Mouse (Mus musculus) CD8-positive naive resting alpha-beta T cell, adult 2 months (primary cell): ENCODE measurements around the gene Blcap.

Source experiments
- DNase-seq, 2 experiments: peaks; one replicate each; pipeline ENCODE4 v3.0.0; 2022; ENCODE audit warnings: low read depth in 2 of 2, low spot score in 2 of 2

Gene Blcap

DNA sequence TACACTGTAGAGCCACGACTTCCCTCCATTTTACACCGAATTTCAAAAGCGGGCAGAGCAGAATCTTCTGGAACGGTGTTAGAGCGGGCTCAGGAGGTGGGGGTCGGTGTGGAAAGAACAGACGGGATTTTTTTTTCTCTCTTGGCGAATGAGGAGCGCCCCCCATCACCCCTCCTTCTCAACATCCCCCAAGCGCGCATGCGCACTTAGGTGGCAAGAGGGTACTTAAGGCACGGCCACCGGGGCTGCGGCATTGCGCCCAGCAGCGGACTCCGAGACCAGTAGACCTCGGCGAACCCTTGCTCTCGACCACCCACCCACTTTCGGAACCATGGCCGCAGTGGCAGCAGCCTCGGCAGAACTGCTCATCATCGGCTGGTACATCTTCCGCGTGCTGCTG, 11.2 kb downstream of the Blcap start, which contains the start of gene Nnat:
Gene Nnat, plus strand, starts transcription at position 221 of the 400 bp plus-strand sequence.
- no peak for DNase-seq

DNA sequence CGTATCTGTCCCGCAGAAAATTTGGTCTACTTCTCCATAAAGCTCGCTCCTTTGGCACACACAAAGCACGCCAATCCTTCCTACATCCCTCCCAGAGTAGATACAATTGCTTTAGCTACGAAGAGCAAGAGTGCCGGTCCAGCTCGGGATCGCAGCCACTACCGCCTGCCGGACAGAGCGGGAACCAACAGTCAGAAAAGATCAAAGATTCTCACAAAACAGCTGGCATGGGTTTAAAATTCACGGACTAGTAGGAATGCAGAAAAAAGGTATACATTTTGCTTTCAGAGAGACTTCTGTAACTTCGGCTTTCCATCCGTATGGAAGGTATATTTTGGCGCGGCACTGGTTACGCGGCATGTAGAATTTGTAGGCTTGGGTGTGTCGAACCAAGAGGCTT, 11.6 kb downstream of the Blcap start:
- DNase-seq, result no peak

DNA sequence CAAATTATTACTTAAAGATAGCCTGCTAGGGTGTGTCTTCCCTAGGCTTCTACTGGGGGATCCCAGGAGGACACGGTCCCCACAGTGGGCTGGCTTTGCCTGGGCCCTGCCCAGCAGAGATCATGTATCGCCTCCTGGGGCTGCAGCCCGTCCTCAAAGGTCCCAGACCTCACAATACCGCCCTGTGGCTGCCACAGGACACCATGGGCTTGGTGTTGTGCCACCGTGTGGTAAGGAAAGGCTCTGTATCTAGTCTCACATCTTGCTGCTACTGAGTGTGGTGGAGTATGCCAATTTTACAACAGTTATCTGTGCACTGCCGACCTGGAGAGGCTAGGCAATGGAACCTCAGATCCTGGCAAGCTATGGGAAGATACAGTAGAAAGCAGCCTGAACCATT, 12.6 kb downstream of the Blcap start:
- DNase-seq, result no peak

DNA sequence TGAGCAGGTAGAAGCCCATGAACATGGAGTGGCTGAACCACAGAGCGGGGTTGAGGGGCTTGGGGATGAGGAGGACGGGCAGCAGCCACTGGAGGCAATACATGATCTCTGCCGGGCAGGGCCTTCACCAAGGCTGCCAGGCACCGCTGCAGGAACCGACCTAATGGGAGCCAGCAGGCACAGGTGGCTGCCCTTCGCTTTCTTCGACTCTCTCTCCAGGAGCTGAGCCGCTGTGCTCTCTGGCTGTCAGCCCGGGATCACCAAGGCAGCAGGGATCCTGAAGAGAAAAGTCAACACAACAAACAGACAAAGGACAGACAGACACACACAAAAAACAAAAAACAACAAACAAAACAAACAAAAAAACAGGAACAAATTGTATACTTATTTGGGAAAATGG, 13.0 kb downstream of the Blcap start:
- no peak for DNase-seq

DNA sequence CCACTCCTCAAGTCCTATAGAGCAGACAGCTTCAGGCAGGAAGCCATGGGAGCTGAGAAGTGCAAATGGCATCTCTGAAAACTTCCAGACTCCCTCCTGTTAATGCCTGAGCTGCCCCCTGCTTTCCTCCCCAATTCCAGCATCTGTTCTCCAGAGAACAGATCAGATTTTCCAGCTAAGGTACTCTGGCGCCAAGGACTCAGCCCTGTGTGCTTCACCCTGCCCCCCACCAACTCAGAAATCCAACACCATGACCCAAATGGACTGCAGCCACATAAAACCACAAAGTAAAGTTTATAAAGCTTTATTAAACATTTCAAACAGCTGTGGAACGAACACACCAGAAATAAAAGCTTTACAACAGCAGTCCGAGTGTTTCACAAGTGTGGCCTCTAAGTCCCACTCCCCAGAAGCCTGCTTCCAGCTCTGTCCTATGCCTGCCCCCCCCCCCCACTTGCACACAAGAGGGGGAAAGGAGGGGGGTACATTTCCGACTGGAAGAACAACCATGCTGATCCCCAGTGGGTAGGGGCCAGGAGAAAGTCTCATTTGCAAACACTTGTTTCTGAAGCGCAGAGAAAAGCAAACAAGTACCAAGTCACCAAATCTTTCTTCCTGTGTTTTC, 14.9 kb downstream of the Blcap start:
- no peak for DNase-seq

DNA sequence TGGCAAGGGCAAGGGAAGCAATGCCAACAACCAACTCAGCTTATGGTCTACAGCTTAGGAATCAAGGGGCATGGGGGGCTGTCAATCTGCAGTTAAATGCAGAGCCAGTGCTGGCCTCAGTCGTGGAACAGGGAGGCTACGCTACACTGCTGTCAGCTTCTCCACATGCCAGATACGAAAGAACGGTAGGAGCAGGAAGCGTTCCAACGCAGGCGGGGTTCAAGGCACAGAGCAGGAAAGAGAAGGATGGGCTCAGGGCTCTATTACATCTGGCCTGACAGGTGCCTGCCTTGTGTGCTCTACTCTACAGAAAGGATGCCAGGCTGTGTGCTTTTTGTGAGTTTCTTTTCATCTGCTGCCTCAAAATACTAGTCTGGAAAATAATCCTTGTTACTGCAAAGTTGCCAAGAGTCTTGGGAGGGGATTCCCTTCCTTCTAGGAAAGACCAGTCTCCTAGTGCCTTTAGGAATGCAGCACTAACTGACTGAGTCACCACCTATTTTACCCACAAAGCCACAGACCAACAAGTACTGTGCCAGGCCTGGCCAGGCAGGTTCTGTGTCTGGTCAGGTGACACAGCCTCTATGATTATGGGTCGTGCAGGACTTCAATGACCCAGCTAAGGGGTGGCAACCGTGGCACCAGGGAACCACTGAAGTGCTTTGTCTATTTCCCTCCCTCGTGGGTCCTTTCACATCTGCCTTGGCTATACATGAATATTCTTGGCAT, 18.8 kb downstream of the Blcap start:
- no peak for DNase-seq

DNA sequence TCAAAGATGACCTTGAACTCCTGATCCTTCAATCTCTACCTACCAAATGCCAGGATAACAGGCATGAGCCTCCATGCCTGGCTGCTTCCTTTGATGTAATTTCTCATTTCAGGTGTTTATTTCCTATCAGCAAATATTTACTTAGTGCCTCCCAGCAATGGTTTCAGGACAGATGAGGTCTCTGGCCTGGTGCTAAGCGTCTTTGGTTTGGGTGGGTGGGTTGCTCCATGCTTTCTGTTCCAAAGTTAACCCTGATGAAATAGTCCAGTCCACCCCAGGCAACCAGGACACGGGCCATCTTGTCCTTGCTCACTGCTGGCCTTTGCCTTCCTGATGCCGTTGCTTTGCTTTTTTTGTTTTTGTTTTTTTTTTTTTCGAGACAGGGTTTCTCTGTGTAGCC, 20.8 kb downstream of the Blcap start:
- no peak for DNase-seq

DNA sequence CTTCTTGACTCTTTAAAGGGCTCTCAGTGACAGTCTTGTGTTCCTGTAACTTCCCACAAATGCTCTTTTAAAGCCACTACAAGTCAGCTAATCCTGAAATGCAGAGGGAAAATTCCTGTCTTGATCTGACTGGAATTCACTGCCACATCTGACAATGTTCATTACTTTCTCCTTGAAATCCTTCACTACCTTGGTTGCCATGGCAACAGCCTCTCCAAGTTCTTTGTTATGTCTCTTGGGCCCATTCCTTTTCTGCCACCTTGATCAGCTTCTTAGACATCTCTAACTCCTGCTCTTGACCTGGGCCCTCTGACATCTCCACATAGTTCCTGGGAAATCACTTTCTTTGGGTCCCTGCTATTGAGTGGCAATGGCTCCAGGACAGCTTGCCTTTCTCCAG, 24.4 kb downstream of the Blcap start:
- DNase-seq, result no peak

DNA sequence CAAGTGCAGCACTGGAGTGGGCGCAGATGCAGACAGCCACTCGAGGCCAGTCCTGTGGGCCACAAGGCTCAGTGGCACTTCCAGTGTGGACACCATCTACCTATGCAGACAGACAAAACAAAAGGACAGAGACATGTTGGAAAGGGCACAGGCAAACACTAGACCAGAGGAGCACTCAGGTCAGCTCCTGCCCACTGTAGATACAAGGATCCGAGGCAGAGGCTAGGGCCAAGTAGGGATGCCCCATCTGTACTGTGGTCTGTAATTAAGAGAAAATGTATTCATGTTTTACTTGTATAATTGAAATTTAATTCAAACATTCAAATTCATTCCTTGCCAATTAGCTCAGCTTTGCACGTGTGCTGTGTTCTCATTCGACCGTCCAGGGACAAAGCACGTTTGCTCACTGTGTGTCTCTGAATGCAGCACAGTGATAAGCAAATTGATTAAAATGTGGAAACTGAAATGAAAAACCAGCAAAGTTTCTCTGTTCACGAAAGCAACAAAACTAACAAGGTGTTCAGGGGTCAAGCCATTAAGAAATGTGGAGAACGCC, 26.7 kb downstream of the Blcap start:
- DNase-seq, result no peak

DNA sequence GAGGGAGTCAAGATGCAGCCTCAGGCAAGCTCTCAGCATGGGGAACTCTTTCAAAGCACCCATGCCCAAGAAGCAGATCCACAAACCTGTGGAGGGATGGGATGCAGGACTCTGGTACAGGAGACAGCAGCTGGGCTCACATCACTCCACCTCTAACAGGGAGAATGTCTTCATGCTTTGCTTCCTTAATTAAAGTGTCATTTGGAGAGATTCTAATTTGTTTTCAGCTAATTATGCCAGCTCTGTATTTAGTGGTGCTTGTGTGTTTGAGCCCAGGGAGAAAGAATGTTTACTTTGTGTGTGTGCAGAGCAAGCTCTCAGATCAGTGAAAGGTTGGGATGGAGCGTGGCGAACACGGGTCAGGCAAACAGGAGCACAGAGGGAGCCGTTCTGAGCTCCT, 28.7 kb downstream of the Blcap start:
- DNase-seq, result no peak

DNA sequence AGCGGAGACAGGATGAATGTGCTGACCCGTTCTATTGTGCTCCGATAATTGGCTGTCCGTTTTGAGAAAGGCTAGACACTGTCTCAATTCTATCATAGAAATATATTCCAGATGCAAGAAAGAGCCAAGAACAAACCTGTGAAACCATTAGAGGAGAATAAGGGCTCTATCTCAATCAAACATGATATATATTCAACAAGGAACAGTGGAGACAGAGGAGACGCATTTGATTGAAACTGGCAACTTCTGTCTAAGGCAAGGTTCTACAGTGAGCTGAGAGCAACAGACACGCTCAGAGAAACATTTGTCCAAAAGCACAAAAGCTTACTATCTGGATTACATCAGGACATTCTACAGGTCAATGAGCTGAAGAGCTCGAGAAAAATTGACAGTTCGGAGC, 29.4 kb downstream of the Blcap start:
- no peak for DNase-seq

DNA sequence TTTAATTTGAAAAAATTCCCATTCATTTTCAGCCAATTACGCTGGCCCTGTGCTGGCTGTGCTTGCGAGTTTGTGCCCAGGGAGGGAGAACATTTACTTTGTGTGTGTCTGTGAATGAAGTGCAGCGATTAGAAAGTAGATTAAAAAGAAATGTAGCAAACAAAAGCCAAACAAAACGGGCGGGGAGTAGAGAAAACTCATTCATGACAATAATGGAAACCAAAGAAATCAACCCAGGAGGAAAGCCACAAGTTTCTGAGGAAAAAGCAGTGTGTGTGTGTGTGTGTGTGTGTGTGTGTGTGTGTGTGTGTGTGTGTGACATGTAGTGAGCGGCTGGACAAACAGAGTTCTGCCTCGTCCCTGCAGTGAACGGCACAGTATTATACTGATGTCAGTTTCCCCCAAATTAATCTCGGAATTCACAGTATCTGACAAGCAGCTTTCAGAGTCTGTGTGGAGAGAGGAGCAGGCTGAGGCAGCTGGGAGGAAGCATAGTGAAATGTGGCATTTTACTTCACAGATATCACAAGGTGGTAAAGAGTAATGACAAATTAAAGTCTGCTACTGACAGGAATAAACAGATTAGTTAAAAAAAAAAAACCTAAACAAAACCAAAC, 30.0 kb downstream of the Blcap start:
- DNase-seq, result no peak

DNA sequence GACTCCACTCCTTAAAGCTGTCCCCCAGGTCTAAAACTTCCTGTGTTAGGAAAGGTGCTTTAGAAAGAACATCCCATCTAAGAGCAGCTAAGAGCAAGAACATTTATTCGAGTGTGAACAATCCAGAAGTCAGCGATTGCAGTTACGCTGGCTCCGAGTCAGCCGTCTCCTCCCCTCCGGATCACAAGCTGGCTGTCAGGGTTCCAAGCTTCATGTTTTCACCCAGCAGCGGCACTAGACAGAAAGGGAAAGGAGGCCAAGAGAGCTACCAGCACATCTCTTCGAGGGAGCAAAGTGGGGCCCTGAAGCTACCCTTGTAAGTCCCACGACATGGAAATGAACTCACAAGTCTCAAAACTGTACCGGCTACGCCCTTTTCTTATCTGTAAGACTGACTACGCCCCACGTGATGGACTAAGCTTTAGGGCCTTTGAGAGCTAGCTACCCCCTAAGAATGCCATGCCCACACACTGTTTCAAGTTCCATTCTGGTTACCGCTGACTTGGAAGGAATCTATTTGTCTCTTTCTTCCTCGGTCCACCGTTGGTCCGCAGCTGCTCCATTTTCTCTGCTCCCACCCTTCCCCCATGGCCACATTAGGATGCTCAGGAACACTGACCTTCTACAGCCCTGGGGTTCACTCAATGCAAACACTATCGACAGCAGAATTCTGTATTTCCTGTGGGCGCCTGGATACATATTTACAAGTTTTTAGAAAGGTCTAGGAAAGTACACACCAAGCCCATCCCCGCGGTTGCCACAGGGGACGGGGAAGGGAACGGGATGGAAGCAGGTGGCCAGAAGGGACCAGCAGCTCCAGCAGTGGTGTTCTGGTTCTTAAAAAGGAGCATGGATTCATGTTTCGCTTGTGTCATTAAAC, 30.8 kb downstream of the Blcap start:
- no peak for DNase-seq

DNA sequence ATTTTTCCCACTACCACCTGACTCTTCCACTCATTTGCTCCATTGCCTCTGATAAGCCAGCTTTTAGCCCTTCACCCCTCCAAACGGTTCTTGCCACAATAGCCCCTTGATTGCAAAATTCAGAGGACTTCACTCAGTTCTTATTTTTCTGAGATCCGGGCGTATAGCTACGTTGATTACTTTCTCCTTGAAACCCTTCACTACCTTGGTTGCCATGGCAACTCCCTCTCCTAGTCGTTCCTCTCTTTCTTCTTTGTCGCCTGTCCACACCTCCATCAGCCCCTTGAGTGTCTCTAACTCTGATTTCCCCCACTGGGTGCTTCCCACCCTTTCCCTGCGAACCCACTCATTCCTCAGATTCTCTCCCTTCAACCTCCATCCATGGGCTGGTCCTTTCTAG, 34.0 kb downstream of the Blcap start:
- DNase-seq, result no peak

DNA sequence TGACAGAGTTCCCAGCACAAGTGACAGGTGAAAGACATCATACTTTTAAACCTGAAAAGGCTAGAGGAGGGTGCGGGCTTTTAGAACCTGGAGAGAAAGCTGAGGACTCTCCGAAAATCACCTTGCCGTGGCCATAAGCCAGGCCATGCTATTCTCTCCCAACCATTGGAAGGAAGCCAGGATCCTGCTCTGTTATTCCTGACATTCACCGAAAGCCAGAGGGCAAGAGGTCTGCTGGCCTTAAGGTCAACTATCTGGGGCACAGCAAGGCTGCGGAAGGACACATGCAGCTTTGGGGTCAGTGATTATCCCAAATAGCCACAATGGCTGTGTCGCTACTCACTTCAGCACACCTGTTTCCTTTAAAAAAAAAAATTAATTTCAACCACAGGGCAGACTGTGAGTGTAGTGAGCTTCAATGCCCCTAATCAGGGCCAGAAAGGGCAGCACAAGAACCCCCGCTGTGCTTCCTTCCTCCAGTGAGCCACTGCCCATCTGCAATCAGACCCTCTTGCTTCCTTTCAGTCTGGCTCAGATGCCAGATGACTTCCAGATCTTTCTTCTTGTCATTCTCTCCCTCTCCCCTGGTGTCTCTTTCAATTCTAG, 34.5 kb downstream of the Blcap start:
- no peak for DNase-seq

DNA sequence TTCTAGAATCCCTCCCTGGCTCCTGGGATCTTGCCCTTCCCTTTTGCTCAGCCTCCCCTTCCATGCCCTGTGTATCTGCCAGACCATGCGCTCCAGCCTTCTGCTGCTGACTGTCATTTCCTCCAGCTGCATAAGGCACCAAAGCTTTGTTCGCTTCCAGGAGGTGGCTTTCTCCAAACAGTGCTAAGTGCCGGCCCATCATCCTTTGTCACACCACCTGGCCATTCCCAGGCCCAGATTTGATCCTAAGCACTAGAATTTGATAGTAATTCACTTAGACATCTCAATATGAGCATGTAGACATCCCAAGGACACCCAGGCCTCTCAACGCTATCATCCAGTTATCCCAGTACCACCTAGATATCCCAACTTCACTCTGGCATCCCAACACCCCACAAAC, 36.9 kb downstream of the Blcap start:
- no peak for DNase-seq

DNA sequence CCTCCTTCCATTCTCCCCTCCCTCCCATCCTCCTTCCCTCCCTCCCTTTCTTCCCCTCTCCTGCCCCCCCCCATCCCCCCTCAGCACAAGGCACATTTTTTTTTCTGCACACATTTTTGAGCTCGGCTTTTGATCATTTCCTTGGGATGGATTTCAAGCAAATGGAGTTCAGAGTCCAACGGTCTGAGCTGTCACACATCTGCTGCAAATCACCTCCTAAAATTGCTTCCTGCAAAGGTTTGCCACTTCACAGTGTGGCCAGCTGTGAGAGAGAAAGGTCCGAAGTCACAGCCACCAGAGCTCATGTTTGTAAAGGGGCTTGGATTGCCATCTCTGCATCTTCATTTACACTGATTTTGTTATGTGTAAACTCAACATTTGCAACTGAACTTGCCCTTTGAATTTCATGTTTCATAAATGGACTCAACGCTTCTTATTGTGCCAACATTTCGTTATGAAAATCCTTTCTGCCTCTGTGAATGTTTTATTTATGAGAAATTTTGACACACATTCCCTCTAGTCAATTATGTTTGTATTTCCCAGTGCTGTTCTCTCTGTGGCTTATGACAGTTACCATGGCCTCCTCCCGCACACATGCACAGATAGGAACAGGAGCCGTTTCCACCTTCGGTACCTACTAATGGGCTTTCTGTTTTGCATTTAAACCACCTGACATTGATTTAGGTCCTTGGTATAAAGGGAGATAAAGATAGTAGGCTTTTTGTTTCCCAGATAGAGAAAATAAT, 39.2 kb downstream of the Blcap start:
- no peak for DNase-seq

DNA sequence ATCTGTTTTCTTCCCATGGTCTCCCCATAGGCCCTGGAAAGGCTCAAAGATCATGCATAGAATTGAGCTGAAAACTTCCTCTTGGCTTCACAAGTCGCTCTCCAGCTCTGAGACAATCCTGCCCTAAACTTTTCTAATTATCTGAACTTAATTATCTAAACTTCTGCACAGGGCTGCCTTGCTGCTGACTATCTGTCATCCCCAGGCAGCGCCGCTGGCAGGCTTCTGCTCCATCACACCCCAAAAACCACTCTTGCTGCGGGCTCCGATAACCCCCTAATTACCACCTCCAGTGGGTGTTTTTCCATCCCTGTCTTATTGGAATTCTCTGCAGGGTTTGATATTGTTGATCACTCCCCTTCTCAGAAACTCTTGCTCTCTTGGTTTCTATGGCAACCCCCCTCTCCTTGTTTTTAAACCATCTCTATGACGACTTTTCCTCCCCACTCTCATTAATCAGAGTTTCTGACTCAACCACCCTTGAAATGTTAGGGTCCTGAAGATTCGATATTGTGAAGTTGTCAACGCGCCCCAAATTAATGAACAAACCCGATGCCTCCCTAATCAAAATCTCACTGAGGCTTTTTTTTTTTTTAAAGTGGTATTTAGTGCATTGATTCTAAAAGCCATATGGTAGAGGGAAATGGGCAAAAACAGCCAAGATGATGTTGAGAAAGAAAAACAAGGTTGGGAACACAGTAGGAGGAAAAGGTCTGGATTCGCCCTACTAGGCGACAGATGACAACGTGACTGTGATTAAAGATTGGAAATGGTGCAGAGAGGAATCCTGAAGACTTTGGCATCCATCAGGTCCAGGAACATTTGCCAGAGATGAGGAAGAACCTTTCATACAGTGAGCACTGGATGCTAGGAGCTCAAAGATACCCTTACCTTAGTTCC, 40.8 kb downstream of the Blcap start:
- DNase-seq, result no peak

DNA sequence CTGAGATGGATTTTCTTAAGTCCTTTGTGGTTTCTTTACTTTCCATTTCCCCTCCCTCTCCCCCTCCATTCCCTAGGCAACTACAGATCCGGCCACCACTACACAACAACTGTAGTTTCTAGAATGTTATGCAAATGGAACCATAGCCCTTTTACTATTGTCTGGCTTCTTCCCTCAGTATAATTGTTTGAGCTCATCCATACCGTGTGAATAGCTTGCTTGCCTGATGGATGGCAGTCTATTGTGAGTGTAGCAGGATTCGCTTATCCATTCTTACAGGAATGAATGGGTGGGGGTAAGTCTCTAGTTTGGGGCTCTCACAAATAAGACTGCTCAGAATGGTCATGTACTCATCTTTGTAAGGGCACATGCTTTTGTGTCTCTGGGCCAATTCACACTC, 48.5 kb downstream of the Blcap start:
- DNase-seq, result no peak
